Mouse (Mus musculus) liver, embryonic 16.5 days (tissue): ENCODE data around the gene Fbxo36. TPM values are rescaled to one million over a fixed set of nuclear protein-coding genes. Genes with fewer than 3 reads are reported as not detected.
A peak's percentile ranks its signal among the peaks of the same experiment; 100 is the strongest.

Experiments
- ATAC-seq: fragments of 200-750 bp; cut with Nextera tagmentation; 2 replicates; pipeline ENCODE4 v1.8.0; 2017; ENCODE audit warnings: low read depth, mild to moderate bottlenecking, moderate number of reproducible peaks, moderate library complexity
- H3K27ac ChIP-seq: fragments of 300-500 bp; sonication (generic); 2 replicates; pipeline ENCODE4 v1.5.1; 2014; ENCODE audit warnings: mild to moderate bottlenecking, low read length
- H3K27me3 ChIP-seq: fragments of 300-500 bp; sonication (generic); 2 replicates; pipeline ENCODE4 v1.6.1; 2014; ENCODE audit warnings: low read depth, low read length, mixed read lengths; ENCODE audit not compliant: control insufficient read depth, insufficient read depth
- H3K36me3 ChIP-seq: fragments of 300-500 bp; sonication (generic); 2 replicates; pipeline ENCODE4 v1.6.1; 2014; ENCODE audit warnings: mild to moderate bottlenecking; ENCODE audit not compliant: control insufficient read depth, insufficient read depth
- H3K4me1 ChIP-seq: fragments of 300-500 bp; sonication (generic); 2 replicates; pipeline ENCODE4 v1.6.1; 2014; ENCODE audit warnings: low read depth, low read length, mixed read lengths; ENCODE audit not compliant: control insufficient read depth
- H3K4me2 ChIP-seq: fragments of 300-500 bp; sonication (generic); 2 replicates; pipeline ENCODE4 v1.6.1; 2014; ENCODE audit warnings: low read depth, low read length, mixed read lengths
- H3K4me3 ChIP-seq: fragments of 300-500 bp; sonication (generic); 2 replicates; pipeline ENCODE4 v1.5.1; 2014; ENCODE audit warnings: low read depth, mild to moderate bottlenecking, low read length
- H3K9ac ChIP-seq: fragments of 300-500 bp; sonication (generic); 2 replicates; pipeline ENCODE4 v1.6.1; 2014; ENCODE audit warnings: low read depth, low read length
- H3K9me3 ChIP-seq: fragments of 300-500 bp; sonication (generic); replicated peaks from 2 replicates; pipeline ENCODE4 v1.6.1; 2016; ENCODE audit warnings: low read length; ENCODE audit not compliant: control insufficient read depth
- WGBS: fragments of 180-500 bp; shearing (Covaris S2); extraction: QIAGEN DNeasy Blood & Tissue Kit; methylation state at CpG from one replicate; pipeline ENCODE4 v1.1.7; 2014; ENCODE audit not compliant: insufficient replicate concordance; 5-methylcytosine and 5-hydroxymethylcytosine counted together
- polyA plus RNA-seq: library from polyadenylated mRNA; unstranded; fragments of >200 nt; fragmentation: Nextera tagmentation; extraction: Ambion mirVana; gene quantifications from 2 replicates; pipeline ENCODE4 v1.2.1, GENCODE M21; 2015

Gene Fbxo36
- polyA plus RNA-seq, 1 experiment from 2014 or later = 4.4 TPM

- no peaks in the 10 kb centered on the region for H3K4me1 ChIP-seq
- 53% methylated on average over 6 of the region's 6 CpGs for WGBS
- H3K27ac ChIP-seq = no peak overlapping the region
- no peak overlapping the region for H3K4me3 ChIP-seq
- H3K4me2 ChIP-seq = no peak overlapping the region
- H3K27me3 ChIP-seq = no peaks in the 10 kb centered on the region
- no peaks in the 10 kb centered on the region for H3K36me3 ChIP-seq
- ATAC-seq = no peak
- H3K9ac ChIP-seq = no peak overlapping the region
- H3K9me3 ChIP-seq = no peaks in the 10 kb centered on the region
These were observed 84.5 kb downstream of the Fbxo36 start for GRCm38 (mm10) chr1:84924134-84924533.

- Histone ChIP-seq H3K27me3 (no peaks in the 10 kb centered on the region), H3K9ac (no peak overlapping the region), H3K4me3 (no peak overlapping the region), H3K4me1 (no peaks in the 10 kb centered on the region), H3K4me2 (no peak overlapping the region), H3K27ac (no peak overlapping the region), H3K36me3 (no peaks in the 10 kb centered on the region), H3K9me3 (no peaks in the 10 kb centered on the region)
- 60% methylated on average over 9 of the region's 9 CpGs for WGBS
- ATAC-seq = no peak
These were observed 86.0 kb downstream of the Fbxo36 start for GRCm38 (mm10) chr1:84925599-84925998.

GRCm38 (mm10) chr1:84933472-84934150 is 94.0 kb downstream of the Fbxo36 start:
- Histone ChIP-seq H3K9ac (no peak overlapping the region), H3K27ac (no peak overlapping the region), H3K4me2 (peak overlapping the region; percentile 50), H3K4me3 (peak overlapping the region; percentile 26), H3K9me3 (no peaks in the 10 kb centered on the region), H3K36me3 (no peaks in the 10 kb centered on the region), H3K4me1 (peaks cover 4% of the 10 kb centered on the region; the same call in 1 of the 2 replicates), H3K27me3 (peaks cover 20% of the 10 kb centered on the region)
- ATAC-seq = no peak
- 8% methylated on average over 22 of the region's 22 CpGs for WGBS

GRCm38 (mm10) chr1:84934151-84934502 is 94.5 kb downstream of the Fbxo36 start:
- no peaks in the 10 kb centered on the region for H3K9me3 ChIP-seq
- 1% methylated on average over 12 of the region's 12 CpGs for WGBS
- H3K9ac ChIP-seq = no peak overlapping the region
- H3K36me3 ChIP-seq = no peaks in the 10 kb centered on the region
- H3K27ac ChIP-seq = no peak overlapping the region
- ATAC-seq = no peak
- H3K4me3 ChIP-seq = peak overlapping the region; percentile 26
- H3K4me1 ChIP-seq = peaks cover 4% of the 10 kb centered on the region; the same call in 1 of the 2 replicates
- H3K4me2 ChIP-seq = peak overlapping the region; percentile 50
- peaks cover 20% of the 10 kb centered on the region for H3K27me3 ChIP-seq

GRCm38 (mm10) chr1:84934503-84935333 is 95.1 kb downstream of the Fbxo36 start, which contains the start of gene Slc16a14:
Gene Slc16a14, minus strand, starts transcription at chr1:84935134.
- H3K27me3 ChIP-seq = peaks cover 20% of the 10 kb centered on the region
- WGBS = under 1% methylated on average over 55 of the region's 59 CpGs
- no peak within 1 kb of the TSS for H3K27ac ChIP-seq
- no peak within 1 kb of the TSS for H3K9ac ChIP-seq
- H3K9me3 ChIP-seq = no peaks in the 10 kb centered on the region
- peaks cover 4% of the 10 kb centered on the region; the same call in 1 of the 2 replicates for H3K4me1 ChIP-seq
- H3K36me3 ChIP-seq = no peaks in the 10 kb centered on the region
- H3K4me2 ChIP-seq = peak within 1 kb of the TSS; percentile 50
- peak within 1 kb of the TSS; percentile 26 for H3K4me3 ChIP-seq
- no peak for ATAC-seq

- no peak for ATAC-seq
- Histone ChIP-seq H3K27me3 (peaks cover 20% of the 10 kb centered on the region), H3K9ac (no peak overlapping the region), H3K36me3 (no peaks in the 10 kb centered on the region), H3K4me1 (peaks cover 4% of the 10 kb centered on the region; the same call in 1 of the 2 replicates), H3K4me2 (no peak overlapping the region), H3K4me3 (no peak overlapping the region), H3K9me3 (no peaks in the 10 kb centered on the region), H3K27ac (no peak overlapping the region)
- 22% methylated on average over 9 of the region's 9 CpGs for WGBS
These were observed 96.0 kb downstream of the Fbxo36 start for GRCm38 (mm10) chr1:84935668-84936067.

- Histone ChIP-seq H3K36me3 (no peaks in the 10 kb centered on the region), H3K4me1 (peaks cover 4% of the 10 kb centered on the region; the same call in 1 of the 2 replicates), H3K27ac (no peak overlapping the region), H3K27me3 (peaks cover 20% of the 10 kb centered on the region), H3K4me2 (no peak overlapping the region), H3K9ac (no peak overlapping the region), H3K9me3 (no peaks in the 10 kb centered on the region), H3K4me3 (no peak overlapping the region)
- no peak for ATAC-seq
- 68% methylated on average over 19 of the region's 19 CpGs for WGBS
These were observed 97.3 kb downstream of the Fbxo36 start for GRCm38 (mm10) chr1:84936716-84937510.

- ATAC-seq = no peak
- Histone ChIP-seq H3K9ac (no peak overlapping the region), H3K36me3 (no peaks in the 10 kb centered on the region), H3K27ac (no peak overlapping the region), H3K27me3 (peaks cover 11% of the 10 kb centered on the region), H3K4me1 (no peaks in the 10 kb centered on the region; the same call in 1 of the 2 replicates), H3K4me2 (no peak overlapping the region), H3K4me3 (no peak overlapping the region), H3K9me3 (no peaks in the 10 kb centered on the region)
- WGBS = 48% methylated on average over 4 of the region's 4 CpGs
These were observed 99.8 kb downstream of the Fbxo36 start for GRCm38 (mm10) chr1:84939466-84939865.
